Mouse (Mus musculus) layer of hippocampus, postnatal 36 days (tissue): Measurements from ENCODE around the gene Amfr. TPM values are rescaled to one million over a fixed set of nuclear protein-coding genes. Genes with fewer than 3 reads are reported as not detected.

Source experiments
- DNase-seq, 2 experiments: peaks; one replicate each; pipeline ENCODE4 v3.0.0; 2022
- total RNA-seq, 2 experiments: library from RNA; stranded (reverse); gene quantifications; 2 replicates each; pipeline ENCODE4 v1.2.3; 2021

Gene Amfr
- total RNA-seq, 2 experiments from 2014 or later = 121 to 128 TPM

DNA sequence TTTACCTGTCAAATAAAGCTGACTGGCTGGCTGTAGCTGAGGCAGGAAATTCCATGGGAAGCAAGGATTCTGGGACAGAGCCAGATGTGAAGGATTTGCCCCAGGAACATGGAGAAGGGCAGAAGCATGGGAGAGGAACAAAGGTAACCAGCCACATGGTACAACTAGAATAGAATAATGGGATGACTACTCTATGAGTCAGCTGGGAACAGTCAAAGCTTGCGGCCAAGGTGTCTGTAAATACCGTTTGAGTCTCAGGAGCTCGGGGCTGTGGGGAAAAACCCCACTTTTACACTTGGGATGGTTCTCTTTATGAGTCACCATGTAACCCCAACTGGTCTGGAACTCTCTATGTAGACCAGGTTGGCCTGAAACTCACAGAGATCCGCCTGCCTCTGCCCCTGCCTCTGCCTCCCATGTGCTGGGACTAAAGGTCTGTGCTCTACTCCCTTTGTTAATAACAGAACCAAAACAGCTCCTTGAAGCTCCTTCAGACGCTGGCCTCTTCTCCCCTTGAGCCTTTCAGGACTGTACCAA lies 30.9 kb downstream of the Amfr start:
- DNase-seq = no peak

DNA sequence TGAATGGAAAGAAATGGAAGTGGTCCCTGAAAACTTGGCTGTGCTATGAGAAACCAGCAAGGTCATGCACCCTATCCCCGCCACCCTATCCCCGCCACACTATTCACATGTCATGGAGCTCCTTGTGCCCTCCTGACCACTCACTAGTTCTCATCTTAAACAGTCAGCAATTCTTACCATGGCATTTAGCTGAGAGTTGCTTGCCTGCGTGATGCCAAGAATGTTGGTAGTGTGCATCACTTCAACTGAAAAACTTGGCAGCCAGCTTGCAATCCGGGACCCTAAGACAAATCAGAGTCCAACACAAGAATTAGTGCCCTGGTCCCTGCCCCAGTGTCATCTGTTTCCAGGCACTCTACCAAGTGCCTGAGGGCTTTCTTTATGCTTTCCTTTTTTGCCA lies 32.5 kb downstream of the Amfr start:
- no peak for DNase-seq

- no peak for DNase-seq
Observed at GRCm38 (mm10) chr8:93976446-93977211, 36.0 kb downstream of the Amfr start.

GRCm38 (mm10) chr8:93975358-93975757 lies 37.3 kb downstream of the Amfr start:
- no peak for DNase-seq

- no peak for DNase-seq
Observed at GRCm38 (mm10) chr8:93974602-93975186, 37.9 kb downstream of the Amfr start.

DNA sequence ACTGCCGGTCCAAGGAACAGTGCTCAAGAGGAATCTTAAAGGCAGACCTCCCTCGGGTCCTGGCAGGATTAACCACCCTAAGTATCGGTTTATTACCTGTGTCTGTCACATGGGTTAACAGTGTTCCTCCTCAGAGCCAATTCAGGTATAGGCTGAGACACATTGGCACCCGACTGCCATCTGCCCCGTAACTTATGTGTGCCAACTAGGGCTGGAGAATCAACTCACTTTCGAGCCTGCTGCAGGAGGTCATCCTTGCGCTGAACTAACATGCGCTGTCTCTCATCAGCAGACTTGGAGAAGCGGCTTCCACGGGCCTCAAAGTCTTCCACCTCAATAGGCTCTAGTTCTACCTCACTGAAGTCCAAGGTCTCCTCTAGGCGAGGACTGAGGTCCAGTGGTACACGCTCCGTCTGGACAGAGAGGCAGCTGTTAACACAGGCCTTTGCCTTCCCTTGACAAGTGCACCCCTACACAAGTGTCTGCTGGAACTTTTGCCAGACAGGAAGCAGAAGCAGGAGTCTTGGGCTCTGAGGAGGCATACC lies 38.7 kb downstream of the Amfr start:
- DNase-seq = no peak

DNA sequence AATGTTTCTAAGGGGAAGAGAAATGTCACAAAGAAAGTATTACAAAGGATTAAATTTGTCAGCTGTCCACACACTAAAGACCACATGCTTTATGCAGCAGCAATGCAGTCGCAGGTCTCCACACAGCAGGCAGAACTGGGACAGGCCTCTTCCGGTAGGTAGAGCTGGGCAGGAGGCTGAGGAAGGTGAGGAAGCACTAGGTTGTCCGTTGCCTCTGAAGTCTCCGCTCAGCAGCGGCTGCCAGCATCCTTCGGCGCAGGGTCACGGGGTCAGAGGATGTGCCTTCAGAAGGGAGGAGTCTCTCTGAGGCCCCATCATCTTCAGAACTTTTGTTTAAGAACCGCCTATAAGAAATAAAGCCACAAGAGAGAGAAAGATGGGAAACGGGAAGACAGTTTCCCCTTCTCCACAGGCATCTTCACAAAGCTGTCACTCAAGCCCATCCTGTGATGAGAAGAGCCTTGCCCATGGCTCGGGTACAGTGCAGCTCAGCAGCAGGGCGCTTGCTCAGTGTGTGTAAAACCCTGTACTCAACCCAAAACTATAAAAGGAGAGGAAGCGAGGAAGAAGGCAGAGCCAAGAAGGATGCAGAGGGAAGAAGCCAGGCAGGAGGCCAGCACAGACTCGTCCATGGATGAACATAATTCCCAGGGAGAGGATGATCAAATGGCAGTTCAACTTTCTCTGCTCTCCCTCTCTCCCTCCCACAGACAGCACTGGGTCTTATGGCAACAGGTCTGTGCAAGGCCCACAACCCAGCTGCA lies 39.5 kb downstream of the Amfr start:
- DNase-seq = no peak

DNA sequence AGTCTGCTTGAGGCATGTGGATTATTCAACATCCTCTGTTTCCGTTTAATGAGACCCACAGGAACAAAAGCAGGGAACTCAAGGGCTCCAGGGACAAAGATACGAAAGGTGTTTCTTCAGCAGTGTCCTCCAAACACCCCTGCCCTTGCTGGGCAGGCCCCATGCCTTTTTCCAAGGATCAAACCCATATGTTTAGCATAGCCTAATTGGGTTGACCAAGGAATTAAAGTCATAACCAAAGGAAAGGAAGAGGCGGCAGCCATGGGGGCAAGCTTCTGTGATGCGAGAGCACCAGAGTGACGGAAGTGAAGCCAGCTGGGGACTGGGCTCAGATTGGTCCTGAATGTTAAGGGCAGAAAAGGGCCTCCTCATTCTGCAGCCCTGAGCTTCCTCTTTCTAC lies 40.4 kb downstream of the Amfr start:
- no peak for DNase-seq

DNA sequence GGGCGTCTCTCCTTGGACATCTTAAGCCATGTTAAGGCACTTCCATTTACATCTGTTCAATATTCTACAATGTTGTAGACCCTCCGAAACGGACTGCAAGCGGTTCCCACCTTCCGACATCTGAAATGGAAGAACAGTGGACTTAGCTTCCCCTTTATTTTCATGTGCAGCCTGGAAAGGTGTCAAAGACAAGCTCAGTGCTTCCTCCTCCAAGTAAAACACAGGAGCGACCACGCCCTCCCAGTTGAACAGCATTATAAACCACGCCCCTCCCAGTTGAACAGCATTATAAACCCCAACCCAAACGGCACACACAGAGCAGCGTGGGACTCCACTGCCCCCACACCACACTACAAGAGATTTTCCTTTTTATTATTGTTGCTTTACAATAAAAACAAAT lies 41.2 kb downstream of the Amfr start:
- DNase-seq = no peak

DNA sequence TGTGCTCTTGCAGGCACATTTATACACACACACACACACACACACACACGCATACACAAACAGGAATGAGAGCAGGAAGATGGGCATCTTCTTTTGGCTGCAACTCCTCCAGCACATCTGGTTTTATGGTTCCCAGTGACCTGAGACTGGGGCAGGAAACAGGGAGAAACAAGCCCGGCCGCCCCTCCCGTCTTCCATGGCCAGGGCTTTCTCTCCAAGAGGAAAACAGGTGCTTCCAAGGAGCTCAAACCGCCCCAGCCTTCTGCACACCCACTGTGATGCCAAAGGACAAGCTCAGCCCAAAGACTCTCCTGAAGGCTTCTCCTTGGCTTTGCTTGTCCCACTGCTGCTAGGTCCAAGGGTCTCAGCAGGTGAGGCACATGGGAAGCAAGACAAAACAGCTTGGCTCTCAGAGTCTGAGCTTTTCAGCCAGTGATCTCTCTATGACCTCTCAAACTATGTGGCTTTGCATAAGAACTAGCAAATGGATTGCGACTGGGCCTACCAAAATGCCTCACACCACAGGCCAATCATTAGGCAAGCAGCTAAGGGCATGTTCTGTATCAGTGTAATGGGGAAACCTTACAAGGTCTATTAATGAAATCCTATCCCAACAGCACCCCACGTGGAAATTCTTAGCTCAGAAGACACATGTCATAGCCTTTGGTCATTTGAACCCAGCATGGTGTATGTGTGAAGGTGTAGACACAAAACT lies 42.9 kb downstream of the Amfr start:
- no peak for DNase-seq

DNA sequence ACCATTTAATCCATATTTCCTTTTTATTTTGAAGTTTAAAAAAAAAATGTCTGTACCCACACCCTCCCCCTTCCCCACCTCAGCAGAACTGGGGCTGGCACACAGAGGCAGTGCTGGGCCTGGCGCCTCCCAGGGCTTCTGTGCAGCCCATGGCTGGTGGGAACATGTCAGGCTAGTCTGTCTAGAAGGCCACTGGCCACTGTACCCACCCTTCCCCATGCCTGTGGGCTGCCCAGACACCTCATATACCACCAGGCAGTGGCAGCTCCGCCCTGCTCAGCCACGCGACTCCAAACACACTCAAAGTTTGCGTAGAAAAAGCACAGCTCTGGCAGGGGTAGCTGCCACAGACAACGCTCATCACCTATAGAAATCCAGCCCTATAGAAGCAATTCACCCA lies 44.3 kb downstream of the Amfr start:
- DNase-seq = no peak

DNA sequence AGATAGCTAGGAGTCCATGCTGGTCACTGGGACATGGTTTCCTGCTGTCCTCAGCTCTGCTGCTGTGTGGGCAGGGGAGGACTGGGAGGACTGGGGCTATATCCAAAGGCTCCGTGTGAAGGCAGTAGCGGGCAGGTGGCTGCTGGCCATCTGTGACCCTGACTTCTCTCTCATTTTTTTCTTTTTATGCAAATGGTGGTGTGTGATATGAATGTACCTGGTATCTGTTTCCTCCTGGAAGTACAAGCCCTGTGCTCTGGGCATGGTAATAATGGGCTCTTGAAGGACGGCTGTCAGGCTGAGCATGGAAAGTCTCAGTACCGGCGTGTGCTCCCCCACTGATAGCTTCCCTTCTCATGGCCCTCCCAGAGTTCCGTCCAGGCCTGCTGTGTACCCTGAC lies 51.7 kb downstream of the Amfr start:
- DNase-seq = no peak

GRCm38 (mm10) chr8:93958402-93958801 lies 54.2 kb downstream of the Amfr start:
- no peak for DNase-seq

DNA sequence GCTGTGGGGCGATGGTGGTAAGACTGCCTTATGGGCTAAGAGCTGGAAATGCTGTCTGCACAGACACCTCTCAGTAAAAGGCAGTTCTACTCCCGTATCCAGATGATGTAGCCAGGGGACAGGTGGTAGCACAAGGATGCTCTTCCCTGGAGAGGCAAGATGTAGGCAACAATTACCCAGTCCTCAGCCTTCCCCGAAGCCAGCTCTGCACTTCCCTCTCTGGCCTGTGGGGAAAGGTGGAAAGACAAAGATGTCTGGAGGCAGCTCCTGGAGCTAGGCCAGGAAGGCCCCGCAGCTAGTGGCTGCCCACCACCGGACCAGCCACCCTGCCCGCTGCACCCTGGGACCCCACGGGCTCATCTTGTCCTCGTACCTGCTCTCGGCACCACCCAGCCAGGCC lies 60.1 kb downstream of the Amfr start:
- DNase-seq = no peak

DNA sequence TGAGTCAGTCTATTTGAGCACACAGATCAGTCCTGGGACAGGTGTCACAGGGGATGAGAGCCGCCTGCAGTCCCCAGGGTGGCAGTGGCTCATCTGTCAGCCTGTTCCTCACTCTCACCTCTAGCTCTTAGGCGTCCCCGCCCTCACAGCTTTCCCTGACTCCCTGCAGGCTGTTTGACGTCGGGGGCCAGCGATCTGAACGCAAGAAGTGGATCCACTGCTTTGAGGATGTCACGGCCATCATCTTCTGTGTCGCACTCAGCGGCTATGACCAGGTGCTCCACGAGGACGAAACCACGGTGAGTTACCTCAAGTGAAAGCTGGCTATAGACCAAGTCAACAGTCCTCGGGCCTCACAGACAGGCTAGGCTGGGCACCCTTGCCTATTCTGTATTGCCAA lies 62.5 kb downstream of the Amfr start:
- DNase-seq = no peak

- DNase-seq = no peak
Observed at GRCm38 (mm10) chr8:93946397-93946796, 66.2 kb downstream of the Amfr start.

GRCm38 (mm10) chr8:93945781-93946180 lies 66.9 kb downstream of the Amfr start:
- no peak for DNase-seq

- DNase-seq = peak in 1 of 2 experiments; percentile 48
Observed at GRCm38 (mm10) chr8:93941636-93942054, 71.0 kb downstream of the Amfr start.

DNA sequence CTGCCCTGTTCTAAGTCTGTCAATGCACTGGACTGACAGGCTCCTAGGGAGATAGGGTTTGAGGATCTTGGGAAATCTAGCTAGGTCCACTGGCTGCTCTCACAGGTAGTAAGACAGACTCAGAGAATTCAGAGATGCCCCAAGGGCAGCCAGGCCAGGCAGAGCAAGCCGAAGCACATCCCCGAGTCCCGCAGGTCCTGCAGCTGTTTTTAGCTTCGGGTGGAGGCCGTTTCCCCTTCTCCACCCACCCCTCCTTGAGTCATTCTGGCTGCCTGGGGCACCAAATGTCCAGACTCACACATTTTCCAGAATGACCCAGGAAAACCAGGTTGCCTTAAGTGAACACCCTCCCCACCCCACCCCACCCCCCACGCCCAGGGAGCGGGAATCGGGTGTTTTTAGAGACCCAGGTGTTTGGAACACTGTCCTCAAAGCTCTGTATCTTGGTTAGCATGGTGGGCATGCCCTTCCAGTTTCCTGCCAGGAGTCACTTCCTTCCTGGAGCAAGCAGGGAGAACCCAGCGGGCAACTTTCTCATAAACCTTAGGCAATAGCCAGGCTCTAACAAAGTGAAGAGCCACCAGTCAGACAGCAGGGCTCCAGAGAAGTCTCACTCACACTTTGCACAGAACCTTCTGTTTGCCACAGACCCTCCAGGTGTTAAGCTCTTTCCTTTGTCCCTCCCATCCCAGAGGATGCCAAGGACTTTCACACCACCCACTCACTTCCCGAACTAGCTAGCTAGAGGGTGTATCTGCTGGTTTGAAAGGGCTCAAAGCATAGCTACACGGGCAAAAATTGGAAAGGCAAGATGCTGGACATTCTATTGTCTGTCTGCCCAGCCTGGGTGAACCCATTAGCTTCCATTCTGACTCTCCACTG lies 71.9 kb downstream of the Amfr start:
- no peak for DNase-seq

GRCm38 (mm10) chr8:93938193-93938592 lies 74.4 kb downstream of the Amfr start:
- DNase-seq = no peak

DNA sequence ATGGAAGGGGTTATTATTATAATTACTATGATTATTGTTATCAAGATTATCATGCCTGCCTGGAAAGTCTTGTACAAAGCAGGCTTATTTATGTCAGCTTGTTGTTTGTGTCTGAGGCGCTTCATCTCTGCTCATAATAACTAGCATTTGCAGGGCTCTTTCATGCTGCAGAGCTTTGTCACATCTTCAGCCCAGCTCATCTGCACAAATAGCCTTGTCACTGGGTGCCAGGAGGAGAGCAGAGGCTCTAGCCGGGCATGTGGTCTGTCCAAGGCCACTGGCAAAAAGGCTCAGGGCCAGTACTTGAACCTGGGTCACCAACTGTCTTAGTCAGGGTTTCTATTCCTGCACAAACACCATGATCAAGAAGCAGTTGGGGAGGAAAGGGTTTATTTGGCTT lies 79.4 kb downstream of the Amfr start:
- no peak for DNase-seq
